Mouse (Mus musculus) heart, embryonic 10.5 days (tissue): Measurements from ENCODE around the gene Spata33. TPM values are rescaled to one million over a fixed set of nuclear protein-coding genes. Genes with fewer than 3 reads are reported as not detected.

ENCODE experiments used
- DNase-seq: peaks from one replicate; pipeline ENCODE4 v3.0.0-alpha.2; 2017; ENCODE audit warnings: low spot score
- H3K27ac ChIP-seq: fragments of 300-500 bp; sonication (generic); 2 replicates; pipeline ENCODE4 v1.5.1; 2016; ENCODE audit warnings: mild to moderate bottlenecking
- H3K27me3 ChIP-seq: fragments of 300-500 bp; sonication (generic); 2 replicates; pipeline ENCODE4 v1.6.1; 2016; ENCODE audit warnings: mild to moderate bottlenecking; ENCODE audit not compliant: poor library complexity, insufficient read depth, severe bottlenecking
- H3K36me3 ChIP-seq: fragments of 300-500 bp; sonication (generic); 2 replicates; pipeline ENCODE4 v1.6.1; 2016; ENCODE audit warnings: mild to moderate bottlenecking, moderate library complexity
- H3K4me1 ChIP-seq: fragments of 300-500 bp; sonication (generic); 2 replicates; pipeline ENCODE4 v1.6.1; 2016; ENCODE audit warnings: mild to moderate bottlenecking
- H3K4me3 ChIP-seq: fragments of 300-500 bp; sonication (generic); 2 replicates; pipeline ENCODE4 v1.5.1; 2016; ENCODE audit warnings: mild to moderate bottlenecking, moderate library complexity
- H3K9me3 ChIP-seq: fragments of 300-500 bp; sonication (generic); 2 replicates; pipeline ENCODE4 v1.6.1; 2016; ENCODE audit warnings: mild to moderate bottlenecking, moderate library complexity
- WGBS: fragments of 180-500 bp; shearing (Covaris S2); methylation state at CpG from one replicate; pipeline ENCODE4 v1.1.7; 2016; 5-methylcytosine and 5-hydroxymethylcytosine counted together
- polyA plus RNA-seq: library from polyadenylated mRNA; unstranded; fragments of >200 nt; fragmentation: Nextera tagmentation; extraction: Ambion mirVana; gene quantifications from 2 replicates; pipeline ENCODE4 v1.2.1, GENCODE M21; 2016

Spata33 gene
- polyA plus RNA-seq, 1 experiment from 2014 or later, result 3.5 TPM

DNA sequence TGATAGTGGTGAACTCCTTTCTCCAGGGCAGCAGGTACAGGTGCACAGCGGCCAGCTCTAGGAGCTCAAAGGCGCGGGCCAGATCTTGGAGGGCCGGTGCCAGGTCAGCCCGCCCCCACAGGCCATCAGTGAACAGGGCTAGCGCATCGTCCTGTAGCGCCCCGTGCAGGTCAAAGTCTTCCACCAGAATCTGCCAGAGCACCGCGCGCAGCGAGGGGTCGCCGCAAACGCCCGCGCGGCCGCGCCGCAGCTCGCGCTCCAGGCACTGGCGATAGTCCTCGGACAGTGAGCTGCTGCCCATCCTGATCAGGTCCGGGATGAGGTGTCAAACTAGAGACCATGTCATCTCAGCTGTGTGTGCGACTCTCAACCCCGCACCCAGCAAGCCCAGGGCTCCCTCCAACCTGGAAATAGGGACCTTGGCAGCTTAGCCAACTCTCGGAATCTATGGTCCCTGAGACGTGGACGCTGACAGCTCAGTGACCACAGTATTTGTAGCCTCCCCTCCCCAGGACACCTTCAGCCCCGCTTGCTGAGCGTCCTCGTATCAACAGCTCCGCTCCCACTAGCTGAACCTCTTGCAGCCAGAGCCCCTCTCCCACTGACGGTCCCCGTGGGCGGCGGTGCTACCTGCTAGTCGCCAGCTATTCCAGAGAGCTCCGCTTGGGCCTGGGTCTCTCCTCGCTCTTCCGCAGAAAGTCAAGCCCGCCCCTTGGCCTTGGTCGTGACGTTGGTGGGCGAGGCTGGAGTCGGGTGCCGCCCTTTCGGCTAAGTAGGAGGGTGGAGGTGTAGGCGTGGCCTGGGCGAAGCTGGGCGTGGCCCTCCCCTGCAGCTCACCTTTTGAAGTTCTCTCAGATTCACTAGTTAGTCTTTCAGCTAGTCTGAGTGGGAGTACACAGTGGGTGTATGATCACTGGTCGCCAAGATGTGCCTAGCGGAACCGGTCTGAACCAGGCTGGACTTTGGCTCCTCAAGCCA, 23.2 kb downstream of the Spata33 start, which contains the start of gene Spata2l:
Gene Spata2l, minus strand, starts transcription at position 714 of the 978 bp plus-strand sequence.
- peak within 1 kb of the TSS; percentile 69 for H3K27ac ChIP-seq
- H3K4me1 ChIP-seq, result peaks cover 31% of the 10 kb centered on the region
- WGBS, result 3% methylated on average over 57 of the region's 57 CpGs

DNA sequence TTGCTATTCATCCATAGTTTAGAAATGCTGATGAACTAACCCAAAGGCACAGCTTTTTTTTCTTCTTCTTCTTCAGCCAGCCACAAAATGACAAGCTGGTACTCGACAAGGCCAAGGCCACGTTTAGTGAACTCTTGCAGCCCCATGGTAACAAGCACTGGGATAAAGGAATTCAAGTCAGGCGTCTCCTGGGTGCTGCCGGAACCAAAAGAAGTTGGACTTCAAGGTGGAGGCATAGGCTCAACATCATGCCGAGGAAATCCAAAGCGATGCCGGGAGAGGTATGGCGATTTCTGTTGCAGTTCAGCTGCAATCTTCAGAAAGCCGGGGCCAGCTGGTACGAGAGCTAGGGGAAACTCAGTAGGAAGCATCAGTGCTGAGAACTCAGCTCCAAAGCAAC, 26.8 kb downstream of the Spata33 start:
- Histone ChIP-seq H3K36me3 (peaks cover 31% of the 10 kb centered on the region), H3K9me3 (no peaks in the 10 kb centered on the region), H3K4me3 (no peak overlapping the region), H3K27me3 (peaks cover 25% of the 10 kb centered on the region), H3K27ac (no peak overlapping the region), H3K4me1 (peaks cover 20% of the 10 kb centered on the region)
- whole genome bisulfite sequencing, result 86% methylated on average over 10 of the region's 10 CpGs
- DNase-seq, result no peak

More for the DNA sequence above, 23.2 kb downstream of the Spata33 start, which contains the start of gene Spata2l:
- Histone ChIP-seq H3K27me3 (peaks cover 45% of the 10 kb centered on the region), H3K4me3 (peak within 1 kb of the TSS; percentile 69), H3K36me3 (0 out of 2 replicates have a peak, but pooled peaks cover 4% of the 10 kb centered on the region), H3K9me3 (no peaks in the 10 kb centered on the region)
- DNase-seq, result peak; percentile 97

DNA sequence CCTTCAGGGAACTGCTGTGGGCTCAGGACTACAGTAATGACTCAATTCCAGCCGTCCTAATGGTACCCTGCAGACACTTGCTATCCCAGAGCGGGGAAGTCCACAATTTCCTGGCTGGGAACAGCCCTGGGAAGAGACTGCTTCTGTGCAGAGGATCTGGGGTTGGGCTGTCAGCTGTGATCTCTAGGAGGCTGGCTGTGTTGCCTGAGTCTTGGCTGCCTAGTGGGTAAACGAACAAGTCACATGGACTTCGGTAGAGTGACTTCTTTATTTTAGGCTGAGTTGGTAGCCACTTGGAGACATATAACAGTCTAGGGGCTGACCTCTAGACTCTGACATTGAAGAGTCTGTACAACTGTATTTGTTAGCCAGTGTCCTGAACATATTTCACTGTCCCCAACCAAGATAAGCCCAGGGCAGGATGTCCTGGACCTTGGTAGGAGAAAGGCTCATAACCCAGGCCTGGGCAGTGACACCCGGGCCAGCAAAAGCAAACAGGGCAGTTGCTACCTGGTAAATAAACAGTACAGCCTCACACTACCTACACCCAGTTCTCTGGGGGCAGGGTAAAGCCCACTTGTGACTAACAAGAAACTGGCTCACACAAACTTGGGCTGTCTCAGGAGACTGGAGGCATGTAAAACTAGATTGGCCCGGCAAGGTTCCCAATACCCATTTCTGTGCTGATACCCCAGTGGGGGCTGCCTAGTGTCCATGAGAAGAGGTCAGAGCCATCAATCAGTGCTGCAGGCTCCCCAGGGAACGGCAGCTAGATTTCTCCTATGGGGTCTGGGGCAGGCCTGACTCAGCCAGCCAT, 29.7 kb downstream of the Spata33 start:
- Histone ChIP-seq H3K27ac (no peak overlapping the region), H3K4me3 (no peak overlapping the region), H3K9me3 (no peaks in the 10 kb centered on the region), H3K27me3 (peaks cover 3% of the 10 kb centered on the region; the same call in 1 of the 2 replicates), H3K4me1 (no peaks in the 10 kb centered on the region), H3K36me3 (peaks cover 60% of the 10 kb centered on the region)
- no peak for DNase-seq
- 83% methylated on average over 7 of the region's 7 CpGs for WGBS

DNA sequence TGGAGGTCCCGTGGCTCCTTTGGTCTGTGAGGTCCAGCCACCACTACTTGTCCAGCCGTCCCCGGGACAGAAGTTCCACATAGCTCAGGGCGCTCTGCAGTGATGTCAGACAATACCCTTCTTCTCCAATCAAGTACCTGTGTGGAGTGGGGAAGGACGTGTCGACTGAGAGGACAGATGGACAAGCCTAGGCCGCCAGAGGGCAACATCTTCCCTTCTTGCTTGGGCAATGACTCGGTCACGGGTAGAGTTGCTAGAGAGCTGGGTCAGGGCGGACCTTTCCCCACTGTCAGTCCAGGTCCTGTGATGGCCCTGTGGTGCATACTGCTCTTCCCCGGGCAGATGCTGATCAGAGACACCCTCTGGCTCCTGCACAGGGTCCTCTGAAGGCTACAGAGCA, 30.4 kb downstream of the Spata33 start:
- Histone ChIP-seq H3K36me3 (peaks cover 68% of the 10 kb centered on the region), H3K27me3 (no peaks in the 10 kb centered on the region), H3K9me3 (no peaks in the 10 kb centered on the region), H3K27ac (no peak overlapping the region), H3K4me3 (no peak overlapping the region), H3K4me1 (no peaks in the 10 kb centered on the region)
- 62% methylated on average over 11 of the region's 11 CpGs for WGBS
- no peak for DNase-seq

DNA sequence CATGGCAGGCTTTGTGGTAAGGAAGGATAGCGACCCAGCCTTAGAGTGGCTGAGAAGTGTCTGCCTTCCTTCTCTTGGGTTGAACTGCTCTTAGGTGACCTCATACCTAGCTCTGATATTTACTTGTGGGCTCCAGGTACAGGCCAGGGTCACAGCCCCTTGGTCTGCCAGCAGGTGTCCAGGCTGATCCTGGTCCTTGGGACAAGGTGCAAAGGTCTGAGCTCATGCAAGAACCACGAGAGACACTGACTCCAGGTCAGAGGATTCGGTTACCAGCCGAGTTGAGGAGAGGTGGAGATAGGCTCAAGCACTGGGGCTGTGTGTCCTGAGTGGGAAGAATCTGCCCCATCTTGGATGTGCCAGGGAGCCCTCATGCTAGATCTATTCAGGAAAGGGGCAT, 31.8 kb downstream of the Spata33 start:
- H3K36me3 ChIP-seq, result peaks cover 81% of the 10 kb centered on the region
- no peak overlapping the region for H3K27ac ChIP-seq
- 86% methylated on average over 4 of the region's 4 CpGs for WGBS
- no peaks in the 10 kb centered on the region for H3K4me1 ChIP-seq
- H3K4me3 ChIP-seq, result no peak overlapping the region
- H3K9me3 ChIP-seq, result no peaks in the 10 kb centered on the region
- DNase-seq, result no peak
- H3K27me3 ChIP-seq, result no peaks in the 10 kb centered on the region

DNA sequence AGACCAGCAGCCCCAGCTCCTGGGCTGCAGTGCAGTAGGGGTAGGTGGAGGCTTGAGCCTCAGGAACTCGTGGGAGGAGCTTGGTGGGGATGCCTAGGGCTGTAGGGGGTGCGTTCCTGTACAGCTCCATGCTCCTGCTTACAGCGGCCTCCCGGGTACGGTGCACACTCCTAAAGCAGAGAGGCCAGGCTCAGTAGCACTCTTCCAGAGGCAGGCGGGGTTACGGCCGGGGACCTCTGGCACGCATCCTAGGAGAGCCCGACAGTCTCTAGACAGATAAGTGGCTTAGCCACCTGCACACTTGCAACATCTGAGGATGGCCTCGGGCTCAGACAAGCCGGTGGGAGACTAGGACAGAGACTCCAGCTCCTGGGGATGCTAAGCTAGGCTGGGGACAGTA, 32.9 kb downstream of the Spata33 start:
- H3K9me3 ChIP-seq, result no peaks in the 10 kb centered on the region
- H3K4me3 ChIP-seq, result no peak overlapping the region
- WGBS, result 81% methylated on average over 12 of the region's 12 CpGs
- peaks cover 92% of the 10 kb centered on the region for H3K36me3 ChIP-seq
- no peaks in the 10 kb centered on the region for H3K27me3 ChIP-seq
- H3K27ac ChIP-seq, result no peak overlapping the region
- DNase-seq, result no peak
- no peaks in the 10 kb centered on the region for H3K4me1 ChIP-seq

DNA sequence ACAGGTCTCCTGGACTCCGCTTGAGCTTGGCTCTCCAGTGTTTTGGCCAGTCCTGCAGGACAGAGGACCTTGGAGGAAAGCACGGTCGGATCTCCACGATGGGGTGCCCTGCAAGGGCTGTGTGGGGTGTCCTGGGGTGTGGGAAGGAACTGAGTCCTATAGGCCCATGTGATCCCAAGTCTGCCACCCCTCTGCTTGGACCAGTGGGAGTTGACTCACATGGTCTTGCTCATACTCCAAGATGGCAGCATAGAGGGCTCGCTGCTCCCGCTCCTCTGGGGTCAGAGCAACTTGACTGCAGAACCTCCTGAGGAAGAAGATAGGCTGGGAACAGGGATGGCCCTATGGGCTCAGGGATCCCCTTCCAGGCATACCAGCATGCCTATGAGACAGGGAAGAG, 35.1 kb downstream of the Spata33 start:
- Histone ChIP-seq H3K36me3 (peaks cover 91% of the 10 kb centered on the region), H3K4me3 (no peak overlapping the region), H3K9me3 (no peaks in the 10 kb centered on the region), H3K4me1 (peaks cover 5% of the 10 kb centered on the region), H3K27me3 (no peaks in the 10 kb centered on the region), H3K27ac (no peak overlapping the region)
- WGBS, result 93% methylated on average over 6 of the region's 6 CpGs
- no peak for DNase-seq

DNA sequence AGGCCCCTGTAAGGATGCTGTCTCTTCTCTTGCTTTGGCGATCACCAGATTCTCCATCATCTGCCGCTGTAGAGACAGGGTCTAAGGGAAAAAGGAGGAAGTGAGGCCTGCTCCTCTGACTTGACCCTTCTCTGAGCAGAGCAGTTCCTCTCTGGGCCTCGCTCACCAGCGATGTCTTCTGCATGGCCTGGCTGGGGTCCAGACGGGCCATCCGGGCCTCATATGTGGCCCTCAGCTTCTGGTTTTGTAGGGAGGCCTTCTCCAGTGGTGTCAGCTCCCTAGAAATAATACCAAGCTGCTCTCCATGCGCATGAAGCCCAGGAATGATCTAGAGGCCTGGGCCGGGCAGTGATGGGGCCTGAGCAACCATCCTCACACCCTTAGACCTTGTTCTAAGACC, 36.0 kb downstream of the Spata33 start:
- Histone ChIP-seq H3K27me3 (no peaks in the 10 kb centered on the region), H3K4me1 (peaks cover 12% of the 10 kb centered on the region), H3K27ac (no peak overlapping the region), H3K9me3 (no peaks in the 10 kb centered on the region), H3K4me3 (no peak overlapping the region), H3K36me3 (peaks cover 83% of the 10 kb centered on the region)
- 89% methylated on average over 8 of the region's 8 CpGs for WGBS
- no peak for DNase-seq

DNA sequence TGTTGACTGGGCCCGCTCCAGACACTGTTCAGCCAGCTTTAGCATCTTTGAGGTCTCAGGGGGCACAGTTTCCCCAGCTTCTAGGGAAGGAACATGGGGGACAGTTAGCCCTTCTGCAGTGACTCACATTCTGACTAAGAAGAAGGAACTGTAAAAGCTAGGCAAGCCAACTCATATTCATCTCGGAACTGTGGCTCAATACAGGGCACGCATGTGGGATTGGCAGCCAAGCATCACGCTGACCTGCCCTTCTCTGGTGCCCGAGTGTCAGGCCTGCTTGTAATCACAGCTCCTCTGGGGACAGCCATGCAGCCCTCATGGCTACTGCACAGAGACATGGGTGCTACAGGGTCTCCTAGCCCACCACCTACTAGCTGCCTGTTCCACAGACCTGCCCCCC, 38.3 kb downstream of the Spata33 start:
- Histone ChIP-seq H3K4me1 (peaks cover 31% of the 10 kb centered on the region), H3K36me3 (peaks cover 64% of the 10 kb centered on the region), H3K27ac (no peak overlapping the region), H3K4me3 (no peak overlapping the region), H3K27me3 (no peaks in the 10 kb centered on the region), H3K9me3 (no peaks in the 10 kb centered on the region)
- DNase-seq, result no peak
- 88% methylated on average over 5 of the region's 5 CpGs for WGBS

DNA sequence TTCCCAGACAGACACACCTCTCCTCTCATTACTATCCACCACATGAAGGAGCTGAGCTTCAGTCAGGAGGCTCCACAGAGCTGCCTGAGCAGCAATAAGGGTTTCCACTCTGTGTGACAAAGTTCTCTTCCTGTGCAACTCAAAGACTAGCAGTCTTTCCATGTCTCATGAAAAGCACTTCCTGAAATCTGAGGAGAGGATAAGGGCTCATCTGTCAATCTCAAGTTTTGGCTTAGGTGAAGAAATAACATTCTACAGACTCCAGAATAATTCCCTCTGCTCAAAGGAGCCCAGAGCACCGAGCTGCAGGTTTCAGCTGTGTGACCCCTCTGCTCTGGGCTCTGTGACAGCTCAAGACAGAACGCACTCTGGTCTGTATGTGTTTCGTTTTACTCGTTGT, 40.3 kb downstream of the Spata33 start:
- 54% methylated on average over 4 of the region's 4 CpGs for WGBS
- Histone ChIP-seq H3K27ac (no peak overlapping the region), H3K4me1 (peaks cover 37% of the 10 kb centered on the region), H3K4me3 (peak overlapping the region; percentile 97), H3K27me3 (no peaks in the 10 kb centered on the region), H3K9me3 (no peaks in the 10 kb centered on the region), H3K36me3 (peaks cover 64% of the 10 kb centered on the region)
- DNase-seq, result no peak

DNA sequence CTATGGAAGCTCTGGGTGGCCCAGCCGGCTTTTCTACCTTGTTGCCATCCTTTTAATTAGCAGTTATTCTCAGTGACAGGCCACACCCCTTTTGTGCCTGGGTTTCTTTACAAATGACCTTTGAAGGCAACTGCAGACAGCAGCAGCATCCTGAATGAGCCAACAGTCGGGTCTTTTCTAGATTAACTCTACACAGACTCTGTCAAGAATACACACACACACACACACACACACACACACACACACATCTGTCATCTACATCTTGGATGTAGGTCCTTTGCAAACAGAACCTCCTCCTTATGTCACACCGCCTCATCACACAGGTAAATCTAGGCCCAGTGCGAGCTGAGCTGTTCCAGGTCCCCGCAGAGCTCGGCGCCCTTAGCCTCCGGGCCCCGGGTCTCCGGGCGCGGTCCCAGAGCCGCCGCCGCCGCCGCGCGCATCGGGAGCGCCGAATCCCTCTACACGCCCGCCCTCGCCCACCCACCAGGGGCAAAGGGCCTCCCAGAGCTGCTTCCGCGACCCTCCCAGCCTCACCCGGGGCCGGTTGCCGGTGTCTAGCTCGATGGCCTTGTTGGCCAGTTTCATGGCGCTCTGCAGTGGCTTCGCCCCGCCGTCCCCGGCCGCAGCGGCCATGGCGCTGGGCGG, 40.9 kb downstream of the Spata33 start:
- peaks cover 37% of the 10 kb centered on the region for H3K4me1 ChIP-seq
- no peaks in the 10 kb centered on the region for H3K27me3 ChIP-seq
- H3K27ac ChIP-seq, result peak overlapping the region; percentile 98
- peaks cover 64% of the 10 kb centered on the region for H3K36me3 ChIP-seq
- no peak for DNase-seq
- H3K9me3 ChIP-seq, result no peaks in the 10 kb centered on the region
- peak overlapping the region; percentile 97 for H3K4me3 ChIP-seq
- under 1% methylated on average over 40 of the region's 40 CpGs for WGBS

DNA sequence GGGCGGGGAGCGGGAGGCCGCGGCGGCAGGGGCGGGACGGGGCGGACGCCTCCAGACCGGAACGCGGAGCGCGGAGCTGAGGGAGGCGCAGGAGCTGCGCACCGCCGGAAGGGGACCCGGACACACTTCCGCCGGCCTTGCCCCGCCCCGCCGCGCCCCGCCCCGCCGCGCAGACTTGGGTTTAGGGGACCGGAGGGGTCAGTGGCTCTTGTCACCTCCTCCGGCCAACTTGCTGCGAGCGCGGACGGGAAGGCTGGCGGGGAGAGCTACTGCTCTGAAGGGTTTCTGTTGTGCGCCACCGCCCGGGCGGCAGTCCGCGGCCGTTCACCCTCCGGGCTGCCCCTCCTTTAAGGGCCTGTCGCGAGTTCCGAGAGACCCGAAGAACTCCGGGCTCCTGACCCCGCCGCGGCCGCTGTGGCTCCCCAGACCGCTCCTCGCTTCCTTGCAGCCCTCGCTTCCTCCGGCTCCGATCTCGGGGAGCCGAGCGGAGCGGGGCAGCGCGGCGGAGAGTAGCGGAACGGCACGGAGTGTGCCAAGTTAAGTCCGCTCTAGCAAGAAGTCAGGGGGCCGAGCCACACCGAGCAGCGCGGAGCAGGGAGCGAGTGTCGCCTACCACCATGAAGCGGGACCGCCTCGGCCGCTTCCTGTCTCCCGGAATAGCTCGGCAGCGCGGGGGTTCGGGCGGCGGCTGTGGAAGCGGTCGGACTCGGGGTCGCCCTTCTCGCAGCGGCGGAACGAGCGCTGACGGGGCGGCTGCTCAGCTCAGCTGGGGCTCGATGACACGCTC, 41.7 kb downstream of the Spata33 start, which contains the start of the genes Zfp276 and Vps9d1:
Gene Zfp276, plus strand, starts transcription at position 97 of the 787 bp plus-strand sequence.
Gene Vps9d1, minus strand, starts transcription at position 250 of the 787 bp plus-strand sequence.
- H3K36me3 ChIP-seq, result peaks cover 64% of the 10 kb centered on the region
- under 1% methylated on average over 91 of the region's 99 CpGs for WGBS
- H3K9me3 ChIP-seq, result no peaks in the 10 kb centered on the region
- H3K27ac ChIP-seq, result peak within 1 kb of the TSS; percentile 98
- H3K4me1 ChIP-seq, result peaks cover 37% of the 10 kb centered on the region
- H3K4me3 ChIP-seq, result peak within 1 kb of the TSS; percentile 97
- H3K27me3 ChIP-seq, result no peaks in the 10 kb centered on the region
- peak; percentile 94 for DNase-seq
